Mouse (Mus musculus) lung, adult 2 months (tissue): ENCODE data around the gene Gtf2f2.

Experiments used
- CTCF ChIP-seq: fragments of 200-500 bp; IDR thresholded peaks from 2 replicates; pipeline ENCODE4 v1.5.1; 2011; ENCODE audit warnings: mild to moderate bottlenecking, low read length, control low read depth; ENCODE audit not compliant: insufficient read depth
- POLR2A ChIP-seq: fragments of 200-500 bp; IDR thresholded peaks from 2 replicates; pipeline ENCODE4 v1.6.1; 2011; ENCODE audit warnings: low read depth, mild to moderate bottlenecking, control low read depth, low read length, borderline replicate concordance; ENCODE audit errors: extremely low read depth

DNA sequence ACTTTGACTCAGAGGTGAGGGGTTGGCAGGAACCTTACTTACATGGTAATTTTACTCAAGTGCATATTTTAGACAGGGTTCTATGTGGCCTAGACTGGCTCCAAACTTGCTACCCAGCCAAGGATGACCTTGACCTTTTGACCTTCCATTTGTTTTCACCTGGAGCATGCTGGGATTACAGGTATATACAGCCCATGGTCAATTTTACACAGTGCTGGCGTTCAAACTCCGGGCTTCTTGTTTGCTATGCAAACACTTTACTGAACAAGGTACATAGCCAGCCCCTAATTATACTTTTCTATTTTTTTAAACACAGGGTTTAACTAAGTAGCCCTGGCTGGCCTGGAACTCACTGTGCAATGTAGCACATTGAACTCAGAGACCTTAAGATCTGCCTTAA lies 98.0 kb downstream of the Gtf2f2 start:
- TF ChIP-seq CTCF (no peak), POLR2A (no peak)
